Mouse (Mus musculus): Measurements from ENCODE around the gene Oas1d.

DNA sequence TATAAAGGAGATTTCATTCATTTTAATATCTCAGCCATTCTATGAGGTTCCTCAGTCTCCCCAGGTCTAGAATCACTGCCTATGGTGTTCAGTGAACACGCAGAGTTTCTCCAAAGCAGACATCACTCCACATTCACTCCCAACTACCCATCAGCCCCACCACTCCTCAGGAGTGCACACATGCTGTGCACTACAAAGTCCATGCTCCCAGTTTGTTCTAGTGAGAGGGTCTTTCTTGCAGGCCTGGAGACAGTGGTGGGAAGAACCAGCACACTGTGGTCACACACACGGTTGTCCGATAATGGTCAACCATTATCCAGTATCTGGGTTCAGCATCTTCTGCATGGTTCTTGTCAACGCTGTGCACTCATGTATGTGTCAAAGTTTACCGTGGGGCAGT lies 12.3 kb upstream of the Oas1d start:
- no peak for TF ChIP-seq CTCF (IDR thresholded peaks at IDR 0.05; ENCODE audit: control insufficient read depth, insufficient read depth, insufficient read length)
- TF ChIP-seq MAX (IDR thresholded peaks at IDR 0.05) = no peak

Data from C2C12 (cell line).